Mouse (Mus musculus): ENCODE measurements around the gene Hfe.

DNA sequence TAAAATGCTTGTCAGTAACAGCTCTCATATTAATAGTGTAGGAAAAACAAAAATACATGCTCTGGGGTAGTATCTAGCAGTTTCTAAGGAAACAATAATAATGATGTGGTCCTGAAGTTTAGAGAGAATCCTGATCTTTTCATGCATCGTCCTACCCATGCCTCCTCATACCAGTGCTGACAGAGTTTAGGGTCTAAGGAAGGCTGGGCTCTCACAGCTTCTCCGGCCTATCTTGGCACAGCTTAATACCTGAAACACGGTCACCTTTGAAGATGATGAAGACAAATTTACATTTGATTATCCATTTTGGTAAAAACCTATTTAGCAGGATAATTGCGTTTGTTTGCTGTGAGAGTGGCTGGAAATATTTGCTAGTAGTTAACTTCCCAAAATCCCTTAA, 33.3 kb upstream of the Hfe start:
- TF ChIP-seq CTCF (IDR thresholded peaks at IDR 0.05; ENCODE audit: extremely low read depth, insufficient read depth, low read length) (no peak), POLR2A (IDR thresholded peaks at IDR 0.05; ENCODE audit: extremely low read depth, insufficient read depth, low read length) (no peak)
